ENCODE assay signal across 35 mouse cellular contexts in genomic region chr7:102087336-102087735, GRCm38 (mm10). TPM values are rescaled to one million over a fixed set of nuclear protein-coding genes. Genes with fewer than 3 reads are reported as not detected.
DNase-seq lines count a peak whose midpoint lies in the region; ATAC-seq lines count a peak whose summit lies in the region.
"Had no signal": no experiment of that assay in that cellular context is flagged by ENCODE, and none has a peak within 500 bp of the region (broad histone marks: within the 10 kb centered on the region; RNA-seq: fewer than 3 reads in every experiment).

No protein-coding gene starts in this region.

- peaks cover 87% of the 10 kb centered on the region for H3K36me3 ChIP-seq in embryonic facial prominence, embryonic 10.5 days (replicated peaks)

- H3K27ac ChIP-seq in embryonic facial prominence, embryonic 10.5 days (replicated peaks), result no peak overlapping the region
- H3K27ac ChIP-seq: embryonic facial prominence, embryonic 13.5 days; forebrain, embryonic 10.5 days; heart, adult 2 months; hindbrain, embryonic 13.5 days; kidney, postnatal 0 days; liver, embryonic 12.5 days; midbrain, embryonic 13.5 days had no signal

- ATAC-seq in cerebellum, adult (ENCODE audit: insufficient number of reproducible peaks, low FRiP score, low TSS enrichment), result no peak
- ATAC-seq: forebrain, postnatal 0 days; intestine, embryonic 16.5 days; liver, embryonic 12.5 days; liver, postnatal 0 days; lung, postnatal 0 days; midbrain, embryonic 13.5 days had no signal

- H3K9me3 ChIP-seq in embryonic facial prominence, embryonic 10.5 days, result no peaks in the 10 kb centered on the region
- H3K9me3 ChIP-seq: embryonic facial prominence, embryonic 13.5 days; forebrain, embryonic 10.5 days; G1E; heart, embryonic 12.5 days; hindbrain, embryonic 13.5 days; liver, embryonic 12.5 days; megakaryocyte, embryonic 14.5 days; midbrain, embryonic 13.5 days had no signal

- intact Hi-C loops in left cerebral cortex, postnatal 36 days (cut with DNase I), result no loop called here
- intact Hi-C loops in left cerebral cortex, postnatal 4 days (cut with DNase I), result no loop called here

- DNase-seq in cerebellum, adult 11-12 months, result peak; percentile 52
- peak; percentile 12 to 32 for DNase-seq in left cerebral cortex, postnatal 36 days (ENCODE audit: low spot score in 2 of 2)
- no peak for DNase-seq in left cerebral cortex, postnatal 4 days
- DNase-seq in brain, adult 2 months (ENCODE audit: low read depth, low spot score), result peak; percentile 39
- DNase-seq in cerebellum, adult 9-10 months, result peak; percentile 50
- no peak for DNase-seq in embryonic facial prominence, embryonic 10.5 days (ENCODE audit: low spot score)
- DNase-seq in neural tube, embryonic 10.5 days (ENCODE audit: extremely low spot score, low spot score), result no peak
- DNase-seq: adrenal gland, adult 8-10 months; embryo, embryonic 11 days; forebrain, postnatal 0 days; heart, adult 2 months; heart, postnatal 4 days; kidney, adult 8-10 months; liver, postnatal 0 days; lung, postnatal 4 days; thymus, postnatal 14 days had no signal

- H3K4me1 ChIP-seq in embryonic facial prominence, embryonic 10.5 days, result no peaks in the 10 kb centered on the region
- H3K4me1 ChIP-seq: embryonic facial prominence, embryonic 13.5 days; forebrain, embryonic 10.5 days; heart, embryonic 12.5 days; hindbrain, embryonic 13.5 days; liver, embryonic 12.5 days; megakaryocyte, embryonic 14.5 days; midbrain, embryonic 13.5 days had no signal

- WGBS in embryonic facial prominence, embryonic 10.5 days, result 84% methylated on average over 4 of the region's 4 CpGs

- no peak overlapping the region for H3K4me3 ChIP-seq in embryonic facial prominence, embryonic 10.5 days
- H3K4me3 ChIP-seq: embryonic facial prominence, embryonic 13.5 days; forebrain, embryonic 10.5 days; heart, adult 2 months; heart, embryonic 12.5 days; hindbrain, embryonic 13.5 days; liver, embryonic 12.5 days; megakaryocyte, embryonic 14.5 days; midbrain, embryonic 13.5 days had no signal

- H3K27me3 ChIP-seq in embryonic facial prominence, embryonic 10.5 days (replicated peaks; ENCODE audit: low read depth, poor library complexity, severe bottlenecking), result no peaks in the 10 kb centered on the region
- H3K27me3 ChIP-seq: embryonic facial prominence, embryonic 13.5 days; heart, embryonic 12.5 days; hindbrain, embryonic 13.5 days; liver, embryonic 12.5 days; midbrain, embryonic 13.5 days had no signal

RNA-seq across cellular contexts. Expression of gene Trpc2, which starts 4.4 kb away (rescaled TPM):
- 1 to 10 TPM in 1 of 2 experiments, under 1 TPM in 1; 0.27 to 2.3 TPM for total RNA-seq in left cerebral cortex, postnatal 36 days (2021)
- under 1 TPM in 1 of 2 experiments, not detected in 1; 0.60 TPM for total RNA-seq in left cerebral cortex, postnatal 4 days (2021)
- 0.17 TPM in 1 of 2 replicates, not detected in the other for polyA plus RNA-seq in embryonic facial prominence, embryonic 10.5 days (2016; fragmentation: Nextera tagmentation; extraction: Ambion mirVana)
- polyA plus RNA-seq: embryonic facial prominence, embryonic 13.5 days; forebrain, embryonic 10.5 days; forebrain, postnatal 0 days; G1E; heart, postnatal 0 days; intestine, embryonic 16.5 days; kidney, postnatal 0 days; large intestine, adult 2 months; liver, embryonic 12.5 days; liver, postnatal 0 days; lung, postnatal 0 days; midbrain, embryonic 13.5 days; neural tube, embryonic 14.5 days; stomach, embryonic 16.5 days had no signal

RNA-seq across cellular contexts. Expression of gene Art1, which starts 14.2 kb away (rescaled TPM):
- not detected for total RNA-seq in left cerebral cortex, postnatal 36 days (2021)
- not detected for total RNA-seq in left cerebral cortex, postnatal 4 days (2021)
- polyA plus RNA-seq in embryonic facial prominence, embryonic 10.5 days (2016; fragmentation: Nextera tagmentation; extraction: Ambion mirVana), result 1.1 TPM in 2 replicates
- total RNA-seq: adrenal gland, adult 8-10 months; forebrain, postnatal 0 days; layer of hippocampus, postnatal 25 days; left cerebral cortex, postnatal 10 days had no signal
- polyA plus RNA-seq: G1E; small intestine, adult 2 months had no signal

RNA-seq across cellular contexts. Expression of gene Xntrpc, which starts 21.8 kb away (rescaled TPM):
- total RNA-seq in left cerebral cortex, postnatal 36 days (2021), result 1 to 10 TPM; 1.2 TPM
- 1 to 10 TPM; 1.7 to 2.2 TPM for total RNA-seq in left cerebral cortex, postnatal 4 days (2021)
- polyA plus RNA-seq in embryonic facial prominence, embryonic 10.5 days (2016; fragmentation: Nextera tagmentation; extraction: Ambion mirVana), result 2.5 and 2.6 TPM in 2 replicates

RNA-seq across cellular contexts. Expression of gene Art5, which starts 22.0 kb away (rescaled TPM):
- not detected for total RNA-seq in left cerebral cortex, postnatal 36 days (2021)
- total RNA-seq in left cerebral cortex, postnatal 4 days (2021), result not detected
- 2.6 and 3.0 TPM in 2 replicates for polyA plus RNA-seq in embryonic facial prominence, embryonic 10.5 days (2016; fragmentation: Nextera tagmentation; extraction: Ambion mirVana)
- total RNA-seq: layer of hippocampus, postnatal 25 days; left cerebral cortex, postnatal 10 days had no signal
- polyA plus RNA-seq: G1E had no signal

RNA-seq across cellular contexts. Expression of gene Xndc1, which starts 22.0 kb away (rescaled TPM):
- total RNA-seq in left cerebral cortex, postnatal 36 days (2021), result 10 to 100 TPM; 19.9 to 32.1 TPM
- 10 to 100 TPM; 28.7 to 30.8 TPM for total RNA-seq in left cerebral cortex, postnatal 4 days (2021)
- 43.3 and 44.5 TPM in 2 replicates for polyA plus RNA-seq in embryonic facial prominence, embryonic 10.5 days (2016; fragmentation: Nextera tagmentation; extraction: Ambion mirVana)

Comparison
In these comparisons a context has a peak if more than half of its experiments do, and no peak if none do; other contexts are left out.
1. DNase-seq: peak in cerebellum, adult 11-12 months (single experiment), left cerebral cortex, postnatal 36 days (2 of 2), brain, adult 2 months (single experiment) and cerebellum, adult 9-10 months (single experiment); none in left cerebral cortex, postnatal 4 days (single experiment), embryonic facial prominence, embryonic 10.5 days (single experiment) and neural tube, embryonic 10.5 days (single experiment).